Mouse (Mus musculus): ENCODE results near the gene Stambpl1.
A peak's percentile ranks its signal among the peaks of the same experiment; 100 is the strongest.

- TF ChIP-seq CTCF (IDR thresholded peaks at IDR 0.05; ENCODE audit: low read depth) (no peak), EP300 (optimal IDR thresholded peaks at IDR 0.05) (peak; percentile 87)
Observed at GRCm38 (mm10) chr19:34254880-34255681, 63.1 kb downstream of the Stambpl1 start, which contains the start of gene Acta2.

Measured in stomach, postnatal 0 days (tissue).